Mouse (Mus musculus): Measurements from ENCODE around the gene Dus1l.
"Not testable (repeated sequence)": the region's sequence is repeated elsewhere in the genome, so short reads cannot be mapped to it uniquely, and the experiment has no call there.

Dus1l gene

DNA sequence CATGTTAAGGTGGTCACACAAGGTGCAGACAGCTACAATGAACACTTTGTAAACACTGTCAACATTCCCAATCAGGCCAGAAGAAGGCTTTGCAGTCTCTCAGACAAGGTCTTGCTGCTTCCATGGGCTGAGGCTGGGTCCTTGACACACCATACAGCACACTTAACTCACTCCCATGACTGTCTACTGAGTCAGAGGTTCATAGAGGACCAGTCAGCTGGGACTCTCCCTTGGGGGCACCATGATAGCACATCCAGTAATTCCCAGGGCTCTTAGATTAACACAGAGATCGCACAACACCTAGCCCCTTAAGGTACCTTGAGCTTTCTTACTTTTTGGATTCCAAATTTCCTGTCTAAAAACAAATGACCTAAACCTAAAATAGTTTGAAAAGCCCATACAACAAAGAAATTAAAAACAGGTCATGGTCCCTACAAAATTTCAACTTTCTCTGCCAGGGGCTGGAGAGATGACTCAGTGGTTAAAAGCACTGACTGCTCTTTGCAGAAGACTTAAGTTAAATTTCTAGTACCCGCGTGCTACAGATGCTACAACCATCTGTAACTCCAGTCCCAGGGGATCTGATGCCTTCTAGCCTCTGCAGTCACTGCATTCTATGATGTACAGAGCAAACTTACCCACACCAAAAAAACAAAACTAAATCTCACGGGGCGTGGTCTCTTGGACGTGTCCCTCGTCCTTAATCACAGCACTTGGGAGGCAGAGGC lies 22.6 kb downstream of the Dus1l start:
- DNase-seq = no peak

GRCm38 (mm10) chr11:120772749-120773148 lies 23.5 kb downstream of the Dus1l start:
- no peak for DNase-seq

GRCm38 (mm10) chr11:120768206-120768605 lies 28.0 kb downstream of the Dus1l start:
- DNase-seq = no peak

- DNase-seq = not testable (repeated sequence)
Measured at GRCm38 (mm10) chr11:120767023-120767422, 29.2 kb downstream of the Dus1l start.

GRCm38 (mm10) chr11:120763121-120763999 lies 32.8 kb downstream of the Dus1l start:
- not testable (repeated sequence) for DNase-seq

DNA sequence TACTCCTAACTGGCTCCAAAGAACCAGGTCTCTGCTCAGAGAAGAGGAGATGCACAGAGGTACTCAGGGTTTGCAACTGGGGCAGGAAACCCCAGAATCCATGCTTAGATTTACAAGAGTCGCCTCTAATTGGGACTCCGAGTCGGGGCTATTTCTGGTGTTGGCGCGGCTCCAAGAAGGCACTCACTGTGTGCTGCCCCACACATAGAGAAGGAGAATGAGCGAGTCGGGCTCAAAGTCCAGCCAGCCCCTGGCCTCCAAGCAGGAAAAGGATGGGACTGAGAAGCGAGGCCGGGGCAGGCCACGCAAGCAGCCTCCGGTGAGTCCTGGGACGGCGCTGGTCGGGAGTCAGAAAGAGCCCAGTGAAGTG lies 33.5 kb downstream of the Dus1l start, which contains the start of gene Hmga1b:
Hmga1b (plus strand) TSS at position 123 of the 370 bp plus-strand sequence.
- DNase-seq = not testable (repeated sequence)

- DNase-seq = no peak
Measured at GRCm38 (mm10) chr11:120761811-120762671, 34.2 kb downstream of the Dus1l start.

- DNase-seq = no peak
Measured at GRCm38 (mm10) chr11:120760236-120760635, 36.0 kb downstream of the Dus1l start.

DNA sequence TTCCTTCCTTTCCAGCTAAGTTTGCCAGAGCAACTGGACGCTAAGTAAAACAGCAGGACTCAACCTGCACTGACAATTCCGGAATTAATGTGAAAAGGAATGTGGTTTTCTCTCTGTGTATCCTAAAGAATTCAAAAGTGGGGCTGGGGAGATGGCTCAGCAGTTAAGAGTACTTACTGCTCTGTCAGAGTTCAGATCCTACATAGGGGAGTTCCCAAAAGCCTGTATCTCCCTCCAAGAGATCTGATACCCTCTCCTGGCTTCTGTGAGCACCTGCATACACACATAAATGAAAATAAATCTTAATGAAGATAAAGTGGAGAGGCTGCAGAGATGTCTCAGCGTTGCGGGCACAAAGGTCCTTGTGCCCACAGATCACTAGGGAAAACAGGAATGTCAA lies 44.6 kb downstream of the Dus1l start:
- no peak for DNase-seq

DNA sequence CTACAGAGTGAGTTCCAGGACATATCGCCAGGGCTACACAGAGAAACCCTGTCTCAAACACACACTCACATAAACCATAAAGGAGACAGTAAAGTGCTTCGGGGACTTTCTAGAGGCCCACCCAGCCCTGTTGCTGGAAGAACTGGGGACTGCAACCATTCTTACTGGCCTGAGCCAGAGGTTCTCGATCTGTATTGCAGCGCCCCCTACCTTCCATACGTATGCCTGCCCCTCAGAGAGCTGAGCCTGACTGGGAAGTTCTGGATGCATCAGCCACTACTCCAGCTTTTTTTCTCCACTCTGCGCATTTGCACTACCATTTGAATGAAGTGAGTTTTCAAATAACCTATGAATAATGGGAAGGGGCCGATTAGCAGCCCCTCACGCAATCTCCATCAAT lies 46.8 kb downstream of the Dus1l start:
- no peak for DNase-seq

DNA sequence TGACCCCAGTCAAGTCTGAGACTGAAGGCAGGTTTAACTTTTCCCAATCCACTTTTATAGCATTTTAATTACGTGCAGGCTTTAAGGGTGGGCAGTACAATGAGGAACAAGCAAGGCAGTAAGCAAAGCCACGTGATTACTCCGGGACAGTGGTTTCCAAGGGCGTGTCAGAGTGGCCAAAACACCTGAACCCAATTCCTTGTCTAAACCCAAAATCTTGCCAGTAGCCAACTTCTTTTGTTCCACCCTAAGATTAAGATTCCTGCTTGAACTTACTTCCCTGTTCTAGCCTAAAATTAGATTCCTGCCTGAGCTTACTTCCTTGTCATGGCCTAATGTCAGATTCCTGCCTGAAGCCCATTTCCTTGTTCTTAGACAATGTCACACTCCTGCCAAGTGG lies 48.2 kb downstream of the Dus1l start:
- DNase-seq = no peak

DNA sequence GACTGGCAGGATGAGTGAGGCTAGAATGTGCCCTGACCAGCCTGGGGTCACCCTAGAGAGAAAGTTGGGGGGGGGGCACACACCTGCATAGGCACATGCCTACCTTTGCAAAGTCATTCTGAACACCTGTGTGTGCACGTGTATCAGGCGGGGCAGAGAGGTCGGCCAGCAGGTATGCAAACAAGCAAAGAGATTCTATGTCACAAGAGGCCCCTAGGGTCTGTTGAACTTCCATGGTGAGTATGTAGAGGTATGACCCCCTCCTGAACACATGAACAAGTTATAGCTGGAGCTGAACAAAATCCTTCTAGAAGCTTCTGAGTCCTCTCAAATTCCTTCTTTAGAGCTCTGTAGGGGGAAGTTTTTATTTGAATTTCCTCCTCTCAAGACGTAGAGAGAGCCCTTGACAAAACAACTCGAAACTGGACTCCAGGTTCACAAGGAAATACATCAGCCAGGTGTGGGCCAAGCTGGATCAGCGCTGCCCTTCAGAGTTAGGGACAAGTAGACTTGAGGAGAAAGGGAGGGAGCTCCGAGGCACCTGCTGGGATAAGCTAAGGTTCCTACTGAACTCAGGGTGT lies 52.0 kb downstream of the Dus1l start:
- DNase-seq = no peak

DNA sequence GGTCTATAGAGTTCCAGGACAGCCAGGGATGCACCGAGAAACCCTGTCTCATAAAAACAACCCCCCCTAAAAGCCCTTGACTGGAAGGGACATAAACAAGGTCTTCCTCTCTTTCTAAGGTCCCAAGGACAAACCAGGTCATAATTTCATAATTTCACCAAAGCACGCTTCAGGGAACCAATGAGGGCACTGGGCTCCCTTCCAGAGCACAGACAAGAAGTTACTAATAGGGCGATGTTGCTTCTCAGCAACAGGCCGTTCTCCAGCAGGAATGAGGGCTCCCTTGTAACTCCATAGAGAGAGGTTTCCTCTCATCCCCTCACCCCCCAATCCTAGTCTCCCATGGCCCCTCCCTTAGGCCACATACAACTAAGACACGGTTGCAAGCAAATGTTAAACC lies 55.2 kb downstream of the Dus1l start:
- DNase-seq = no peak
